Mouse (Mus musculus) retina, embryonic 14.5 days (tissue): ENCODE measurements around the gene Vwce.

Experiments
- DNase-seq: peaks from one replicate; pipeline ENCODE4 v3.0.0-alpha.2; 2015; ENCODE audit warnings: low spot score

Gene Vwce

DNA sequence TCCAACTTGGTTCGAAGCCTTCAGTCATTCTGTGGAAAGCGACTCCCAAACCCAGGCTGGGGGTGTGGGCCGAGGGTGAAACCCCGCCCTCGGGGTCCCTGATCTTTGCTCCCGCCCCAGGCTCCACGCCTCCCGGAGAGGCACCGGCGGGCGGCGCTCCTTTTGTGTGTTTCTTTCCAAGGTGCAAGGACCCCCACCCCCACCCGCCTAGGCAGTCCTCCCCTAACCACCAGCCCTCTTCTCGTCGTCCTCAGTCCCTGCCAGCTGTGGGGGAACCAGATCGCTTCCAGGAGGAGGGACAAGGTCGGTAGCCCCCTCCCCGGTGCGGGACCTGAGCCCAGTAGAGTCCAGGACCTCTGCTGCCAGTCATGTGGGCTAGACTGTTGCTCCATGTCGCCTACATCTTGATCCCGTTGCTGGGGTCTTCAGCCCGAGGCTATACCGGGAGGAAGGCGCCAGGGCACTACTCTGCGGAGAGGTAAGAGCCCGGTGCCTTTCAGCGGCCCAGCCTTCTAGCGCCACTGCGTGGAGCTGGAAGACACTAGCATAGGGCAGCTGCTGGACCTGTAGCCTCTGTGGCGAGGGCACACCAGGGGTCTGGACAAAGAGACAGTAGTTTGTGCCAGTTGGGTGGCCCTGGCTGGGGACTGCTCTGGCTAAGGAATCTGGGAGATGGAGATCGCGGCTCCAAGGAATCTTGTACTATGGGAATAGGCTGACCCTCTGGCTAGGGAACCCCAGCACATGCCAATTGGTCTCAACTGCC lies at the start of gene Vwce:
Gene Vwce, plus strand, starts transcription at position 108 of the 766 bp plus-strand sequence.
- peak; percentile 74 for DNase-seq

DNA sequence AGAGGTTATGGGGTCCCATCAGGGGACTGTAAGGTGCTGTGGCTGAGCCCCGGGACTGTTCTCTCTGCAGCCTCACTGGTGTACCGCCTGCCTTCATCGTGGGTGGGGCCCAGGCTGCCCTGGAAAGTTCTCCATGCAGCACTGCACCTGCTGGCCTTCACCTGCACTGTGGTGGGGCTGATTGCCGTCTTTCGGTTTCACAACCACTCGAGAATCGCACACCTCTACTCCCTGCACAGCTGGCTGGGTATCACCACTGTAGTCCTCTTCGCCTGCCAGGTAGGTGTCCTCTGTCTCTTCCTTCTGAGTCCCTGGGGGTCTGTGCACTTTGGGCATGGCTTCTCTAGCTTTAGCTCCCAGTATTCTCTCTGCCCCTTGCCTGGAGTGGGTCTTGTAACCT lies 48.9 kb upstream of the Vwce start:
- no peak for DNase-seq

DNA sequence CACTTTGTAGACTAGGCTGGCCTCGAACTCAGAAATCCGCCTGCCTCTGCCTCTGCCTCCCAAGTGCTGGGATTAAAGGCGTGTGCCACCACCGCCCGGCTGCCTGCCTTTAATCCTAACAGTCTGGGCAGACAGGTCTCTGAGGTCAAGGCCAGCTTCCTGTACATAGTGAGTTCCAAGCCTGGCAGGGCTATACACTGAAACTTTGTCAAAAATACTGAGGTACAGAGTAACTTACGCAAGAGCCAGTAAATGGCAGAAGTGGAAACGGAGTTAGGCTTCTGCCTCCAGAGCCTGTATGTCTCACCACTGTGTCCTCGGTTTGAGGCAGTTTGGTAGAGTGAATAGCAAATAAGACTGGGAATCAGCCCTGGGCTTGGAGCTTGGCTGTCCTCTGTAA lies 46.8 kb upstream of the Vwce start:
- no peak for DNase-seq

DNA sequence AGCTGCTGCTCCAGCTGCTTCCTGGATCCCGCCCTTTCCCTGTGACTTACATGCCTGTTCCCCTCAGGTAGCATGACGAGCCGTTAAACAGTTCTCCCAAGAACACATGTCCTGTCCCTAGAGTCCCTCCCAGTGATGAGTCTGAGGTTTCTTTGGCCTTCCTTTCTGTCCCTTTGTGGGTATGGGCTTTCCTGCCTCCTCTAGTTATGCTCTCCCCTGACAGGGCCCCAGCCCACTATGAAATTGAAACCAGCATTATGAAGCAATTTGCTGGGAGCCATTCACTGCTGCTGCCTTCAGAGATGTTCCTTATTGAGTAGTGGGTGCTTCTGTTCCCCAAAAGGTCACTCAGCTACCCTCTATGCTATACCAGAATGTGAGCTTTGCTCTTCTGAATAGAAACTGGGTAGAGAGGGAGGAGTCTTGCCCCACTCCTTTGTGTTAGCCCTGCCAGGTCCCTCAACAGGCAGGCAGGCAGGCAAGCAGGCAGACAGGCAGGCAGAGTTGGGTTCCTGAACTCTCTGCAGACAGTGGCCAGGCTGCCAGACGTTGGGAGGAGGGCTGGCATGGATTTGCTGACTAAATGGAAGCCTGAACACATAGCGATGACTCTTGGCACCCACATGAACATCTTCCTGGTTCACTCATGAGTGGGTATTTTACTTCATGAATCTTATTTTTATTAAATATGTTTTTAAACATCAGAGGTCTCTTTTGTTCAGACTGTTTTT lies 44.7 kb upstream of the Vwce start:
- no peak for DNase-seq

DNA sequence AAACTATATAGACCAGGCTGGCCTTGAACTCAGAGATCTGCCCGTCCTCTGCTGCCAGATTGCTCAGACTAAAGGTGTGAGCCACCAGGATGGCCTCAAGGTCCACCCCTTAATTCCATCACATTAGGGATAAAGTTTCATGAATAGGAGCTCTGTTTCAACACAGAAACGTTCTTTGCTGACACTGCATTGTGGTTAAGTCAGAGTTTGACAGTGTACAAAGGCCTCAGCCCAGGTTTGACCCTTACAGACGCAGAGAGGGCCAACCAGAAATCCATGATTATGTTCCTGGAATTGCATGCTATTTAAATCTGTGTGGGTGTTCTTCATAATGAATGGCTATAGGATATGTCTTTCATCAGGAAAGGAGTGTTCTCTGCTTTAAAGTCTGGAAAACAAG lies 43.7 kb upstream of the Vwce start:
- DNase-seq, result no peak

DNA sequence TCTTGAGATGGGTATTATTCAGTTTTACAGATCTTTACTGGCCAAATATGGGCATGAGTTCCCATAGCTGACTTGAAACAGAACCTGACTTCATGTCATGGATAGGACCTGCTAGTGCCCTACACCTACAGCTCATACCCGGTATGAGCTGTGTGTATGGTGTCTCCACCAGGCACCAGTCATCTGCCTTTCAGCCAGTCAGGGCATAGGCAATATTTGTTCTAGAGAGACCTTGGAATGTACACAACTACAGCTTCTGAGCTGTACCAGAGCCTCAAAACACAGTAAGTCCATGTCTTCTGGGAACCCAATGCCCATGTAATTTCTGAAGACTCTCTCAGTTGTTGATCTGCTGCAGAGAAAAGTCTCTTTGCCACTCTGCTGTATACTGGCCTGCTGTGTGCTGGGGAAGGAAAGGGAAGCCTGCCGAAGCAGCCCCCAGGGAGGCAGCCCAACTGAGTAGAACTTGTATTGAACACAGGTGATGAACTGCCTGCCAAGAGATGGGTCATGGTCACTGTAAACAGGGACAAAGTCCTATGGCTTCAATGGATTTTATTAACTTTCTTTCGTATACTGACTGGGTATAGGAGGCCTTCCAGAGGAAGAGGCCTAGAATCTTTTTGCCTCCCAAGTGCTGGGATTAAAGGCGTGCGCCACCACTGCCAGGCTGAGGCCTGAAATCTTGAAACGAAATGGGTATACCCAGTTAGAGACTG lies 42.2 kb upstream of the Vwce start:
- DNase-seq, result no peak

DNA sequence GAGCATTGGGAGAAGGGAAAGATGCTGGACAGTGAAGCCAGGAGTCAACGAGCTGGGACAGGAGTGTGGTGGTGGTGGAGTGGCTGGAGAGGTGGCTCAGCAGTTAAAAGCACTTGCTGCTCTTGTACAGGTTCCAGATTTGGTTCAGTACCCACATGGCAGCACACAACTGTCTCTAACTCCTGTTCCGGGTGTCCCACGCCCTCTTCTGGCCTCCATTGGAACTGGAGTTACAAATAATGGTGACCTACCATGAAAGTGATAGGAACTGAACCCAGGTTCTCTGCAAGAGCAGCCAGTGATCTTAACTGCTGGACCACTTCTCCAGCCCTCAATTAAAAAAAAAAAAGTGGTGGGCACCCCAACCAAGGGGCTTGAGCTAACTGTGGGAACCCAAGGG lies 35.8 kb upstream of the Vwce start:
- DNase-seq, result peak; percentile 35

DNA sequence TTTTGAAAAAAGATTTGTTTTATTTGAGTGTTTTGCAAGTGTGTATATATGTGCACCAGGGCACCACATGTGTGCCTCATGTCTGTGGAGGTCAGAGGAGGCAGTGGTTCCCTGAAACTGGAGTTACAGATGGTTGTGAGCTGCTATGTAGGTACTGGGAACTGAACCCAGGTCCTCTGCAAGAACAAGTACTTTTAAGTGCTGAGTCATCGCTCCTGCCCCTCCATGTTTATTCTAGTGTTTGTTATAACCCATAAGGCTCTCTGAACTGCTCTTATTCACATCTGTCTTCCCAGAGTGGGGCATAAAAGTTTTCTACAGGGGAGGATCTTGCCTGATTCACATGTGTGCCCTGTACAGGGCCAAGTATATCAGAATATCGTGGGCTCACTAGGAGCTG lies 34.4 kb upstream of the Vwce start:
- DNase-seq, result no peak

DNA sequence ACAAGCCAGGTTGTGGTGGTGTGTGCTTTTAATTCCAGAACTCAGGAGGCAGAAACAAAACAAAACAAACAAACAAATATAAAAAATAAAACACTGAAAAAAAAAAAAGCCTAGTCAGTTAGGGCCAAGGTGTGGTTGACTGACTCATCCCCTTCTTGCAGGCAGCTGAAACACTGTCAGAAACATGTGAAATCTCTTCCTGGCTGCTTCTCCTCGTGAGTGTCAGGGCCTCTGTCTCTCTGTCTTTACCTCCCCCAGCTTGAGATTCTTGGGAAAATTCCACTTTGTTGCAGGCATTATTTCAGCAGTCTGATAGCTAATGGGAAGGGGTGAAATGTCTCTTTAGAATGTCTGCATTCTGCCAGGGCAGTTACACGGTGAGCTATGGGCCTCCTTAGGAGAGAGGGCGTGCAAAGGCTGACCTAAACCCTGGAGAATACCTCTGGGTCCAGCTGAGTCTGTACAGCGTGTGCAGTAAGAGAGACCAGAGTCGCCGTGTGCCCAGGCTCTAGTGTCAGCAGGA lies 31.7 kb upstream of the Vwce start:
- peak; percentile 61 for DNase-seq

DNA sequence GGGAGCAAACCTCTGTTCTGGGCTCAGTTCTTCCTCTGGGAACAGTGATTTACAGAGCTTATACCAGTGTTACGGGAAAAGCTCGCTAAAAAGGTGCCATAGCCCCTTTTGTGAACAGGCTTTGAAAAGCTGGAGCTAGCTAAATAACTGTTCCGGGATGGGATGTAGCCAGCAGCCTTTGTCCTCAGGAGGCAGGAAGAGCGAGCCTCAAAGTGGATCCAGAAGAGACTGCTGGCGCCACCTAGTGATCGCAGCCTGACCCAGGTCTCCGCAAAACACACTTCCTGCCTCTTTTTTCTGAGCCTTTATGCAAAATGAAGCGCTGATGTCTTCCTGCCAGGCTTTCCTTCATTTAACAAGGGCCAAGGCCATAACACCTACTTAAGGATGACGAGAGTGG lies 31.2 kb upstream of the Vwce start:
- DNase-seq, result peak; percentile 96

DNA sequence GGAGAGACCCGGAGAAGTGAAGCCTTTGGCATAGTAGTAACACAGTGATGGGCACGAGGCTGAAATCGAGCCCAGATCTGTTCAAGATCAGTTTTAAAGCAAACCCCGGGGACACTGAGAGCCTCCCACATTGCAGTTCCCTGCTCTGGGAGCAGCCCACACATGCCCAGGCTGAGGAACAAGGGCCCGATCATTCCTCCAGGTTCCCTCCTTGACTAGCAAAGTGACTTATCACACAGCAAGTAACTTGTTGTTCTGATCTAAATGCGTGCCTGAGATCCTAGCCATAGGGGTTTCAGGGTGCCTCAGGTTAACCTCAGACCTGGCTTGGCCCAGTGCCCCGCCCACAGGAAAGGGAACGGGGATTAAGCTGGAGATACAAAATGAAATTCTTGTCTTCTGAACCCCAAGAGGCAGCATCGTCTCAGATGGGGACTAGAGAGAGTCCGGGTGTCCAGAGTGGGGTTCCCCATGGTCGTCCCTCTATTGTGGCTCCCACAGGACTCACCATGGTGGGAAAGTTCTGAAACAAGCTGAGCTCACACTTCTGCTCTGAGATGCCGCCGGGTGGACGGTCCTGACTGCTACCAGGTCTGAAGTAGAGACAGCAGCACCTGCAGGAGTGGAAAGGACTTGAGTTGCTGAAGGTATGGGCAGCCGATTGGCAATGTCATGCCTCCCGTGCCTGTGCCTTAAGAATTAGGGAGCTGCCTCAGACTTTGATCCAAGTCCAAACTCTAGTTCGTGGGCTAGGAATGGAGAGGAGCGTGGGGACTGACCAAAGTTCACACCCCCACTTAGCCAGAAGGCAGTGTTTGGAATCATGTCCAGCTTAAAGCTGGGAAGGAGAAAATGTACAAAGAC lies 30.1 kb upstream of the Vwce start:
- no peak for DNase-seq

DNA sequence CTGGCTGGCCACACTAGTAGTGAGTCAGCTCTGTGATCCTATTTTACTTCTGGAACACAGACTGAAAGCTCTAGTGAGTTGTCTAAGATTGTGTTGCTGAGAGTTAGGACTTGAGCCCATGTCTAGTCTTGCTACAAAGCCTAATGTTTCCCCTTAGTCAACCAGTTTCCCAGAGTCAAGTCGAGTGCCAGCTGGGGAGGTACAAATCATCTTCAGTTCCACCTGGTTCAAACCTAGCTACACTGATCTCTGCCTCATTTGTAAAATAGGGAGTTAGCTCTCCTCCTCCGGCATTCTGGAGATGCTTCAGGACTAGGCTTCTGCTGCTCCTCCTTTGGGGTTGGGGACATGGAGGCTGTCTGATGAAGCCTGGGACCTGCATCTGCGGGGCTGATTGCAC lies 29.5 kb upstream of the Vwce start:
- DNase-seq, result peak; percentile 3

DNA sequence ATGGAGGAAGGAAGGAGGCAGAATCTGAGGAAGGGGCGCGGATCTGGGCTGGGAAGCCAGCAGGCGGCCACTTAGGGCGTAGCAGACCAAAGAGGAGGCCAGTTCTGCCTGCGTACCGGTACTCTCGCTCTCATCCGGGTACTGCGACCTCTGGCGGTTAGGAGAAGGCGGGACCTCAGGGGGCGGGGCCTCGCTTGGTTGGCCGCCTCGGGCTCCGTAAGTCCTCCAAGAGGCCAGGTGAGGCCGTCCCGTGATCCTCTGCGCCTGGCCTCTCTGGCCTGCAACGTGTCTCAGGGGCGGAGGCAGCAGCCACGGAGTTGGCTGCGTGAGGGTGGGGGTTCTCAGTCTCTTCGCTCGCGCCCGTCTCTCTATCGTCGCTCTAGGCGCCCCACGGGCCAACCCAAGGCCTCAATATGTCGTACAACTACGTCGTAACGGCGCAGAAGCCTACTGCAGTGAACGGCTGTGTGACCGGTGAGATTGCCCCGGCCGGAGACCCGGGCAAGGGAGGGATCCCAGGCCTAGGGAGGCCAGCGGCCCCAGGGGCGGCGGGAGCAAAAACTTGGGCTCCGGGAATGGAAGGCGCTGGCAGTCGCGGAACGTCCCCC lies 28.6 kb upstream of the Vwce start, which contains the start of the genes Ddb1 and Tkfc:
Gene Ddb1, plus strand, starts transcription at position 35 of the 608 bp plus-strand sequence.
Gene Tkfc, minus strand, starts transcription at position 362 of the 608 bp plus-strand sequence.
- peak; percentile 99 for DNase-seq

DNA sequence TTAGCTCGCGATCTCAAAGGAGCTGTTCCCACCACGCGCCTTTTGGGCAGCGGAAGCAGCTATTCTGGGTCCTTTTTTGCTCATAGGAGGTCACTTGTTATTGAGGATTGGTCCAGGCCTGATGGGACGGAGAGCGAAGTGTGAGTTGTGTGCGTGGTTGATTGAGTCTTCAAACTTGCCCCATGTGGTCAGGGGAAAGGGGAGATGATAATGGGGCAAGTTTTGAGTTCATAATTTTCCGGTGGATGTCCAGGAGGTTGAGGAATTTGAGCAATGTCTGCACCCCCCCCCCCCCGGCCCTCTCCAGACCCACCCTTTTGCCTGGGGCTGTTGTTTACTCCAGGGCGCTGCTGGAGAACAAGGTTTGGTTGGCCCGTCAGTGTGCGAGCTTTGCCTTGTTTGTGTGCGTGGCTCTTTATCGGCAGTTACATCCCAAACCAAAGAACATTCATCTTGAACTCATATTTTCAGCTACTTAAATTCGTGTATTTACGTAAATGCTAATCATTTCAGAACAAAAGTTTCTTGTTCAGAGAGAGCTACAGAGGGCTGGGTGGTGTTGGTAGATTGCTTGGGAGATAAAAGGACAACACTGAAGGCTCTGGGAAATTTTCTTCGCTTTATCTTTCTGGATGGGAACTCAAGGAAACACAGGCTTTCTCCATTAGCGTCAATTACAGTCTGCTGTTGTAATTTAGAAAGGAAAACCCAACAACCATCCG lies 28.0 kb upstream of the Vwce start:
- DNase-seq, result no peak

DNA sequence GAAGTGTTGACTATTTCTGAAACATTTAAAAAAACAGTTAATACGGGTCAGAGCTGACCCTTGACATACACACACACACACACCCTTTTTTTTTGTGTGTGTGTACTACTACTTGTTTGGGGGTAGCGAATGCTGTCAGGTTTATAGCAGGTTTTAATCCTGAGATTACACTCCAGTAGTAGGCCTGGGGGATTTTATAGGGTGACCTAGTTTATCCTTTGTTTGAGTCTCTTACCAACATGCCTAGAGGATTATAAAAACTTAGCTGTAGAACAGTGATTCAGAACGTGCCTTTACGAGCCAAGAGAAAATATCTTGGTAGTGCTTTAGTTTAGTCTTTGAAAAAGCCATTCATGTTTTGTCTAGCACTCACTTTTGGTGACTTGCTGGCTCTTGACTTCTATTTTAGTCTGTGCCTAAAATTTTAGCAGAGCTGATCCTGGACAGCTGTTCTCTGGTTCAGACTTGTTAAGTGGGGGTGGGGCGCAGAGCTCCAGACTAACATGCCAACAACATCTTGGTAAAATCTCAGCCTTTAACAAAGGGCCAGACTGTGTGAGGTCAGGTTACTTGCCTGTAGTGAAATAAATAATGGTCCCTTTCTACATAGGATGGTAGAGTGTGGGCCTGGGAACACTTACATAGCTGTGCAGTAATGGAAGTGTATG lies 25.3 kb upstream of the Vwce start:
- DNase-seq, result no peak

DNA sequence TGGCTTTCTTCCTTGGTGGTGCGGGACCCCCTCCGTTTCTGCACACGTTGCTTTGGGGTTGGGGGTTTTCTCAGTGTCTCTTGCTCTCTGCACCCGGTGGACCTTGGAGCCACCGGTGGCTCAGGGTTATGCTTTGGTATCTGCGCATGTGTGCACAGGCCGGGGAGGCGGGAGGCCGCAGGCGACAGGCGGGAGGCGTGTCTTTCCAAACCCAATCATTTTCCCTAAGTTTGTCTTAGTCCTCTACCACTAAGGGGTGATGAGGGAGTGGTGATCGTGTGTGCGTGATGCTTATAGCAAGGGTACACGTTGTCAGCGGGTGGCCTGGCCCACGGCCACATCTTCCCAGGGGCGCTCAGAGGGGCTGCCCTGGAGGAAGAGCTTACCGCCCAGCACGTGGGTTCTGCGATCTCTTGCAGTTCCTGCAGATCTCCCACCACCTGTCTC lies 882 bp downstream of the Vwce start:
- peak; percentile 59 for DNase-seq

DNA sequence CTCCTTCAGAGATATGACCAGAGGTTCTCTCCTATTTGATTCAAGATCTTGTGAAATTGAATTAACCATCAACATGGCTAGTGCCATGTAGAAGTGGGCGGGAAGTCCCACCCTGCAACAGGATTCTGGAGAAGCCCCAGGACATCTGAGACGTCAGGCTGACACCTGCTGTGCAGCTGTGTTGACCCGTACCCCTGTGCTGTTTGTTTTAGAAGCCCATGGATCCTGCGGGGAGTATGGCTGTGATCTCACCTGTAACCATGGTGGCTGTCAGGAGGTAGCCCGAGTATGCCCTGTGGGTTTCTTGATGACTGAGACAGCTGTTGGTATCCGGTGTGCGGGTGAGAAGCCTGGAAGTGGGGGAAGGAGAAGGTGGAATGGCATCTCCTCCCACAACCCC lies 3.8 kb downstream of the Vwce start:
- DNase-seq, result no peak

DNA sequence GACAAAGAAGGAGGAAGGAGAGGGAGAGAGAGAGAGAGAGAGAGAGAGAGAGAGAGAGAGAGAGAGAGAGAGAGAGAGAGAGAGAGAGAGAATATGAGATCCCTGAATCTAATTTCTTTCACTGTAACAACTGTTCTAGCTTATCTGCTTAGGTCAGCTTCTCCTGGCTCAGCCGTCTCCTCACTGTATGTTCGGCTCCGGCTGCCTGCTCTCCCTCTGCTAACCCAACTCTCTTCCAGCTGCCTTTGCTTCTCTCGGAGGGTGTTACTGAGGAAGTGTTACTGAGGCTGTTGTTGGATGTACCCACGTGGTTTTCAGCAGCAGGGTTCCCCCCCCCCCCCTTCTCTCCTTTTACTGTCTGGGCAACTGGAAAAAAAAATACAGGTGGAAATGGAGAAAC lies 6.1 kb downstream of the Vwce start:
- no peak for DNase-seq

DNA sequence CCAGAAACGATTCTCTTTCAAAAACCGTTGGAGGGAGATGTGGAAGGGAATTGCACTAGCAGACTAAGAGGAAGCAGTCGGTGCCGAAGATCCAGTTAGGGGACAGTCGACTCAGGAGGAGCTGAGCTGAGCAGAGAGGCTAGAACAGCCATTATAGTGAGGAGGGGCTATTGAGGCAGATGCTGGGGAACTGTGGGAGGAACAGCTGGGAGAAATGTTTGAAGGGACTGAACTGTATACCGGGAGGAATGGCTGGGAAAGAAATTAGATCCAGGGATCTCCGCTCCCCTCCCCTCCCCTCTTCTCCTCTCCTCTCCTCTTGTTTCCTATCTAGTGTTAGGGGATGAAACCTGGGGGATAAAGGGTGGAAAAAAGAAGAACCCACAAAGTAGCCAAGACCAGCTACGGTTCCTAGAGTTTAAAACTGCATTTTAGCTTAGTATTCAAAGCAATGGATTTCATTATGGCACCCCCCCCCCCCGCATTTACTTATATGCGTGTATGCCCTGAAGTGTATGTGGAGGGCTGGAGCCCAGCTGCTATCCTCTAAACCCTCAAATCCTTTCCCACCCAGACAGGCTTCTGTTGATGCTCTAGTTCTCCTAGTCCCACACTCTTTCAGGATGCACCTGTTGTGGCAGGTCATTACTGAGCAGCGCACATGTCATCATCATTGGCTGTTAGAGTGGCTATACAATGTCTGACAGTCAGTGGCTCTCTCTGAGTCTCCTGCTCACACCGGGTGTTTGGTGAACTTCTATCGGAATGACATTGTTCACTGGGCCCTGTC lies 6.8 kb downstream of the Vwce start:
- peak; percentile 22 for DNase-seq
